Mouse (Mus musculus): ENCODE results near the gene Mgat5. TPM values are rescaled to one million over a fixed set of nuclear protein-coding genes. Genes with fewer than 3 reads are reported as not detected.

Gene Mgat5
- total RNA-seq, 2 experiments from 2014 or later = 18.3 to 21.4 TPM

GRCm38 (mm10) chr1:127508921-127509320 lies 304.1 kb downstream of the Mgat5 start:
- no peak for DNase-seq

- no peak for DNase-seq
Observed at GRCm38 (mm10) chr1:127511362-127511761, 306.5 kb downstream of the Mgat5 start.

GRCm38 (mm10) chr1:127512709-127513108 lies 307.9 kb downstream of the Mgat5 start:
- no peak for DNase-seq

- no peak for DNase-seq
Observed at GRCm38 (mm10) chr1:127513140-127513539, 308.3 kb downstream of the Mgat5 start.

- no peak for DNase-seq
Observed at GRCm38 (mm10) chr1:127513664-127514063, 308.8 kb downstream of the Mgat5 start.

- no peak for DNase-seq
Observed at GRCm38 (mm10) chr1:127514479-127514878, 309.7 kb downstream of the Mgat5 start.

GRCm38 (mm10) chr1:127514888-127515287 lies 310.1 kb downstream of the Mgat5 start:
- DNase-seq = no peak

- DNase-seq = no peak
Observed at GRCm38 (mm10) chr1:127523364-127523763, 318.5 kb downstream of the Mgat5 start.

GRCm38 (mm10) chr1:127530849-127531580 lies 326.2 kb downstream of the Mgat5 start:
- DNase-seq = no peak

- DNase-seq = no peak
Observed at GRCm38 (mm10) chr1:127531723-127532122, 326.9 kb downstream of the Mgat5 start.

GRCm38 (mm10) chr1:127536448-127536847 lies 331.6 kb downstream of the Mgat5 start:
- no peak for DNase-seq

GRCm38 (mm10) chr1:127537204-127538038 lies 332.6 kb downstream of the Mgat5 start:
- no peak for DNase-seq
